Mouse (Mus musculus) liver, embryonic 13.5 days (tissue): Measurements from ENCODE around the gene Meox1. TPM values are rescaled to one million over a fixed set of nuclear protein-coding genes. Genes with fewer than 3 reads are reported as not detected.
A peak's percentile ranks its signal among the peaks of the same experiment; 100 is the strongest.

ENCODE experiments used
- ATAC-seq: fragments of 200-750 bp; cut with Nextera tagmentation; 2 replicates; pipeline ENCODE4 v1.8.0; 2017; ENCODE audit warnings: low read depth, mild to moderate bottlenecking, moderate number of reproducible peaks, moderate library complexity
- DNase-seq: peaks from one replicate; pipeline ENCODE4 v3.0.0; 2022
- H3K27ac ChIP-seq: fragments of 300-500 bp; sonication (generic); 2 replicates; pipeline ENCODE4 v1.5.1; 2015; ENCODE audit warnings: moderate library complexity, mild to moderate bottlenecking, inconsistent platforms
- H3K27me3 ChIP-seq: fragments of 300-500 bp; sonication (generic); 2 replicates; pipeline ENCODE4 v1.6.1; 2015; ENCODE audit warnings: mild to moderate bottlenecking, inconsistent platforms
- H3K36me3 ChIP-seq: fragments of 300-500 bp; sonication (generic); 2 replicates; pipeline ENCODE4 v1.6.1; 2015; ENCODE audit warnings: mild to moderate bottlenecking, inconsistent platforms
- H3K4me1 ChIP-seq: fragments of 300-500 bp; sonication (generic); replicated peaks from 2 replicates; pipeline ENCODE4 v1.6.1; 2015; ENCODE audit warnings: inconsistent platforms
- H3K4me2 ChIP-seq: fragments of 300-500 bp; sonication (generic); 2 replicates; pipeline ENCODE4 v1.6.1; 2015; ENCODE audit warnings: inconsistent platforms, mild to moderate bottlenecking, moderate library complexity
- H3K4me3 ChIP-seq: fragments of 300-500 bp; sonication (generic); replicated peaks from 2 replicates; pipeline ENCODE4 v1.5.1; 2015; ENCODE audit warnings: mild to moderate bottlenecking, inconsistent platforms
- H3K9ac ChIP-seq: fragments of 300-500 bp; sonication (generic); 2 replicates; pipeline ENCODE4 v1.6.1; 2015; ENCODE audit warnings: mild to moderate bottlenecking, inconsistent platforms
- H3K9me3 ChIP-seq: fragments of 300-500 bp; sonication (generic); replicated peaks from 2 replicates; pipeline ENCODE4 v1.6.1; 2016; ENCODE audit warnings: inconsistent platforms
- WGBS: fragments of 180-500 bp; shearing (Covaris S2); methylation state at CpG from one replicate; pipeline ENCODE4 v1.1.7; 2015; ENCODE audit not compliant: insufficient replicate concordance; 5-methylcytosine and 5-hydroxymethylcytosine counted together
- polyA plus RNA-seq: library from polyadenylated mRNA; unstranded; fragments of >200 nt; fragmentation: Nextera tagmentation; extraction: Ambion mirVana; gene quantifications from 2 replicates; pipeline ENCODE4 v1.2.1, GENCODE M21; 2015

Gene Meox1
- polyA plus RNA-seq, 1 experiment from 2014 or later: 0.59 TPM

DNA sequence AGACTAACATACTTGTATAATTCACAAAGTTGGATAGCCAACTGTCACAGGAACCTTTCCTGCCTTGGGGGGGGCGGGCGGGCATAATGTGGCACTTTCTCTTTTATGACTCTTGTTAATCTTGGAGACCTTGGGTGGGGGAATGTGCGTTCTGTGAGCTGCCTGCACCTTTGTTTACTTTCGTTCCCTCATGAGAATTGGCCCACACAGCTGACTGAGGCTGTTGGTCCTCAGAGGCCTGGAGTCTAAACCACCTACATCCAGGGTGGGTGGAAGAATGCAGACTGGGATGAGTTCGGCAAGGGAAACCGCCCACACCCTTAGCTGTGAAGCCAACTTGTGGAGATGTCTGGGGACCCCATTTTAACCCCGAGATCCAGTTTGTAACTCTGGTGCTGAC, 13.0 kb downstream of the Meox1 start:
- Histone ChIP-seq H3K9me3 (no peaks in the 10 kb centered on the region), H3K9ac (no peak overlapping the region), H3K4me2 (peak overlapping the region; percentile 36; the same call in 1 of the 2 replicates), H3K27me3 (peaks cover 55% of the 10 kb centered on the region), H3K4me3 (no peak overlapping the region), H3K4me1 (peaks cover 32% of the 10 kb centered on the region), H3K27ac (no peak overlapping the region), H3K36me3 (no peaks in the 10 kb centered on the region)
- no peak for ATAC-seq
- WGBS: 42% methylated on average over 7 of the region's 7 CpGs
- no peak for DNase-seq

DNA sequence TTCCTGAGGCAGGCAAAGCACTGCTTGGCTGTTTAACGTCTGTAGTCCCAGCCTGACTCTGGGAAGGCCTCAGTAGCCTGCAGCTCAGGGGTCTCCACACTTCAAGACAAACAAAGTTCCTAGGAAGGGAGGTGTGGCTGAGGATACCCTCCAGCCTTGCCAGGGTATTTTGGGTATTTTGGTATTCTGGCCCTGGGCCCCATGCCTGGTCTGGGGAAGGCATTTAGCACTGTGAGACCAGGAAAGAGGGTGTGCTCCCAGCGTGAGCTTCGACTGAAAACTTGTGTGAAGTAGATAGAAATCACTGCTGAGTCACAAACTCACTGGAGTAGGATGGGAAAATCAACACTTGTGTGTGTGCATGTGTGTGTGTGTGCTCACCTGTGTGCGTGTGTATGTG, 14.5 kb downstream of the Meox1 start:
- H3K9ac ChIP-seq: no peak overlapping the region
- H3K9me3 ChIP-seq: no peaks in the 10 kb centered on the region
- peaks cover 21% of the 10 kb centered on the region for H3K4me1 ChIP-seq
- no peak overlapping the region for H3K4me2 ChIP-seq
- WGBS: 39% methylated on average over 4 of the region's 4 CpGs
- no peak overlapping the region for H3K27ac ChIP-seq
- peaks cover 42% of the 10 kb centered on the region for H3K27me3 ChIP-seq
- H3K4me3 ChIP-seq: no peak overlapping the region
- no peak for DNase-seq
- no peaks in the 10 kb centered on the region for H3K36me3 ChIP-seq
- ATAC-seq: no peak

GRCm38 (mm10) chr11:101878696-101879095, 15.5 kb downstream of the Meox1 start:
- H3K9ac ChIP-seq: no peak overlapping the region
- no peaks in the 10 kb centered on the region for H3K36me3 ChIP-seq
- H3K4me2 ChIP-seq: peak overlapping the region; percentile 34; the same call in 1 of the 2 replicates
- H3K27me3 ChIP-seq: peaks cover 38% of the 10 kb centered on the region
- no peaks in the 10 kb centered on the region for H3K9me3 ChIP-seq
- H3K4me3 ChIP-seq: no peak overlapping the region
- peak; percentile 54 for ATAC-seq
- no peak overlapping the region for H3K27ac ChIP-seq
- H3K4me1 ChIP-seq: peaks cover 21% of the 10 kb centered on the region
- DNase-seq: no peak
- 41% methylated on average over 6 of the region's 6 CpGs for WGBS

GRCm38 (mm10) chr11:101874978-101875377, 19.2 kb downstream of the Meox1 start:
- ATAC-seq: no peak

DNA sequence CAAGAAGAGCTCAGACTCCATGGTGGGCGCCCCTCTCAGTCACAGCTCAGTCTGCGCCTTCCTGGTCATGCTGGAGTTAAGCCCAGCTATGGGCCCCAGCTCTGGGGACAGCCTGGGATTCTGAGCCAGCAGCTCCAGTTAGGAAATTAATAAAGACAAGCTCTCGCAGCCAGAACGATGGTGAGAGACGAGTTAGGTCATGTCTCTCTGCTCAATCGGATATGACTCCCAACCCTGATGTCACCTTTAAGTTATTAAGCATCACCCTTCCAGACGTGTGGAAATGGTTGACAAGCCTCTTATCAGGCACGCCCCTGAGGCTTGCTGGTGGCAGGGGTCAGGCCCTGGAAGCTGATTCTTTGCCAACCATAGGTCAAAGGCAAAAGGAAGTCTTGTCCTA, 20.3 kb downstream of the Meox1 start:
- H3K27me3 ChIP-seq: peaks cover 11% of the 10 kb centered on the region; the same call in 1 of the 2 replicates
- H3K9ac ChIP-seq: no peak overlapping the region
- ATAC-seq: no peak
- no peaks in the 10 kb centered on the region for H3K36me3 ChIP-seq
- H3K4me1 ChIP-seq: peaks cover 6% of the 10 kb centered on the region
- no peak overlapping the region for H3K4me2 ChIP-seq
- H3K9me3 ChIP-seq: no peaks in the 10 kb centered on the region
- WGBS: 40% methylated on average over 8 of the region's 8 CpGs
- no peak for DNase-seq
- no peak overlapping the region for H3K27ac ChIP-seq
- no peak overlapping the region for H3K4me3 ChIP-seq

More at GRCm38 (mm10) chr11:101874978-101875377, 19.2 kb downstream of the Meox1 start:
- Histone ChIP-seq H3K27ac (no peak overlapping the region), H3K4me2 (no peak overlapping the region), H3K9me3 (no peaks in the 10 kb centered on the region), H3K4me3 (no peak overlapping the region), H3K36me3 (no peaks in the 10 kb centered on the region), H3K27me3 (peaks cover 15% of the 10 kb centered on the region; the same call in 1 of the 2 replicates), H3K9ac (no peak overlapping the region), H3K4me1 (peaks cover 6% of the 10 kb centered on the region)
- WGBS: 58% methylated on average over 5 of the region's 5 CpGs
- DNase-seq: no peak

DNA sequence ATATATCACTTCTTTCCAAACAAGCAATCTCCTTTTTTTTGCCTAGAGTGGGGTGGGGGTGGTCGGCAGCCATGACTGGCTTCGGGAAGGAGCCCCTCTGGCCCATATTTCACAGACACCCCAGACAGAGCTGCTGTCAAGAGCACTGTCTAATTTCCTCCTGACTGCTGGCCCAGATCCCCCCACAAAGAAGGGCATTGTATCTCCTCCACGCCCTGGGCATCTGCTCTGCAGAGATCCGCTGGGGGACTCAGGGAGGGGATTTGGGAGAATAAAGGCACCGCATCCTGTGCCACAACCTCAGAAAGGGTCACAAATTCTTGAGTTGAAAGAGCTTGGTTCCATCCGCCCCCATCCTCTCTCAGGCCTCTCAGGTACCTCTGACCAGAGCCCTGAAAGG, 22.7 kb downstream of the Meox1 start:
- H3K9me3 ChIP-seq: no peaks in the 10 kb centered on the region
- peaks cover 11% of the 10 kb centered on the region; the same call in 1 of the 2 replicates for H3K27me3 ChIP-seq

GRCm38 (mm10) chr11:101870067-101870765, 24.0 kb downstream of the Meox1 start:
- Histone ChIP-seq H3K36me3 (no peaks in the 10 kb centered on the region), H3K27ac (no peak overlapping the region), H3K4me3 (no peak overlapping the region), H3K9me3 (no peaks in the 10 kb centered on the region), H3K9ac (no peak overlapping the region), H3K4me1 (no peaks in the 10 kb centered on the region; the same call in 1 of the 2 replicates), H3K27me3 (peaks cover 11% of the 10 kb centered on the region; the same call in 1 of the 2 replicates), H3K4me2 (no peak overlapping the region)
- DNase-seq (no peak), ATAC-seq (no peak)
- 28% methylated on average over 18 of the region's 18 CpGs for WGBS

More for the DNA sequence above, 22.7 kb downstream of the Meox1 start:
- WGBS: 55% methylated on average over 6 of the region's 6 CpGs
- H3K4me3 ChIP-seq: no peak overlapping the region
- H3K27ac ChIP-seq: no peak overlapping the region
- H3K4me1 ChIP-seq: no peaks in the 10 kb centered on the region; the same call in 1 of the 2 replicates
- no peaks in the 10 kb centered on the region for H3K36me3 ChIP-seq
- ATAC-seq: no peak
- no peak overlapping the region for H3K9ac ChIP-seq
- no peak for DNase-seq
- no peak overlapping the region for H3K4me2 ChIP-seq

- Histone ChIP-seq H3K27ac (no peak overlapping the region; the same call in 1 of the 2 replicates), H3K4me1 (no peaks in the 10 kb centered on the region; the same call in 1 of the 2 replicates), H3K9ac (no peak overlapping the region), H3K27me3 (peaks cover 6% of the 10 kb centered on the region; the same call in 1 of the 2 replicates), H3K4me2 (no peak overlapping the region), H3K36me3 (no peaks in the 10 kb centered on the region), H3K4me3 (no peak overlapping the region), H3K9me3 (no peaks in the 10 kb centered on the region)
- no peak for DNase-seq
- WGBS: 63% methylated on average over 12 of the region's 12 CpGs
- ATAC-seq: no peak
Observed at GRCm38 (mm10) chr11:101867513-101868052, 26.6 kb downstream of the Meox1 start.

DNA sequence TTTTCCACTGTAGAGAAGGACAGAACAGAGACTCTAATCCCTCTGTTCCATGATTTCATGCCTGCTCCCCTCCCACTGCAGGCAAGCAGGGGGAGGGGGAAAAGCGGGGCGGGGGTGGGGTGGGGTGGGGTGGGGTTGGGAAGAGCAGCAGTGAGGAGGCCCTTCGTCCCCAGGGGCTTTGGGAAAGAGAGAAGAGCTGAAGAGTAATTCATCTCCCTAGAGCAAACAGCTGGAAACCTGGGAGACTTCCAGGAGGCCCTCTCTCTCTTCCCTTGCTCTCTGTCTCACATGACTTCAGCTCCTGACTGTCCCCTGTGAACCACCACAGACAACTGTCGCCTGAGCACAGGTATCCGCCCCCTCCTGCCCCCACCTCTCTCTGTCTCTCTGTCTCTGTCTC, 35.4 kb downstream of the Meox1 start:
- no peaks in the 10 kb centered on the region for H3K9me3 ChIP-seq
- H3K4me3 ChIP-seq: no peak overlapping the region
- 28% methylated on average over 3 of the region's 5 CpGs for WGBS
- no peak for ATAC-seq
- no peak overlapping the region for H3K4me2 ChIP-seq
- no peak overlapping the region for H3K9ac ChIP-seq
- no peak for DNase-seq
- no peaks in the 10 kb centered on the region for H3K36me3 ChIP-seq
- H3K4me1 ChIP-seq: no peaks in the 10 kb centered on the region
- H3K27me3 ChIP-seq: peaks cover 3% of the 10 kb centered on the region; the same call in 1 of the 2 replicates
- no peak overlapping the region for H3K27ac ChIP-seq

GRCm38 (mm10) chr11:101855950-101856712, 38.0 kb downstream of the Meox1 start:
- Histone ChIP-seq H3K4me1 (no peaks in the 10 kb centered on the region), H3K27ac (no peak overlapping the region), H3K4me2 (no peak overlapping the region), H3K27me3 (peaks cover 5% of the 10 kb centered on the region; the same call in 1 of the 2 replicates), H3K9ac (no peak overlapping the region), H3K36me3 (no peaks in the 10 kb centered on the region), H3K4me3 (no peak overlapping the region), H3K9me3 (no peaks in the 10 kb centered on the region)
- WGBS: 56% methylated on average over 9 of the region's 9 CpGs
- DNase-seq (no peak), ATAC-seq (no peak)

DNA sequence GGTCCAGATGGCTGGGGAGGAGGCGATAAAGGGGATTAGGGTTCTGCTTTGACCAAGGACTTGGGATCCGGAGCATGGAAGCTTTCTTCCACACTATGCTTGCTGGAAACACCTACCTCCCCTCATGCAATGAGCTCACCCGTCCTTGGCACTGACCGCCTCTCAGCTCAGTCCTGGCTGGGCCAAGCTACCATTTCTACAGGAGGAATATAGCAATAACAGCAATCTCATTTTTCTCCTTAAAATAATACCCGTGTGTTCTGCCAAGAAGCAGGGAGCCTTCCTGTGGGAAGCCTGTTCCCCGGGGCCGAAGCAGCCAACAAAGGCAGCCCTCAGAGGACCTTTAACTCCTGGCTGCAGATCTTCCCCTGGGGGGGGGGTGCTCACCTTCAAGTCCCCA, 43.1 kb downstream of the Meox1 start:
- Histone ChIP-seq H3K9me3 (no peaks in the 10 kb centered on the region), H3K27me3 (peaks cover 4% of the 10 kb centered on the region; the same call in 1 of the 2 replicates), H3K9ac (no peak overlapping the region), H3K4me3 (no peak overlapping the region), H3K27ac (no peak overlapping the region), H3K4me1 (no peaks in the 10 kb centered on the region), H3K36me3 (no peaks in the 10 kb centered on the region), H3K4me2 (no peak overlapping the region)
- DNase-seq (no peak), ATAC-seq (no peak)
- WGBS: 64% methylated on average over 7 of the region's 7 CpGs
